Mouse (Mus musculus): Measurements from ENCODE around the gene Ctnnal1. TPM values are rescaled to one million over a fixed set of nuclear protein-coding genes. Genes with fewer than 3 reads are reported as not detected.

The Ctnnal1 gene
- total RNA-seq, 2 experiments from 2014 or later = 15.2 TPM

GRCm38 (mm10) chr4:56864417-56865001 is 479 bp downstream of the Ctnnal1 start:
- DNase-seq (ENCODE audit: low spot score in 2 of 2) = peak; percentile 52 to 62
- intact Hi-C loops (cut with DNase I) = loop anchor here (1.0 kb wide), 1 partner anchor 14 kb away; no protein-coding TSS in a partner anchor

GRCm38 (mm10) chr4:56864016-56864415 is 972 bp downstream of the Ctnnal1 start:
- peak; percentile 57 to 85 for DNase-seq (ENCODE audit: low spot score in 2 of 2)
- intact Hi-C loops (cut with DNase I) = loop anchor here (1.0 kb wide), 1 partner anchor 14 kb away; no protein-coding TSS in a partner anchor

- no peak for DNase-seq (ENCODE audit: low spot score in 2 of 2)
- intact Hi-C loops (cut with DNase I) = no loop called here
Observed at GRCm38 (mm10) chr4:56861551-56861950, 3.4 kb downstream of the Ctnnal1 start.

GRCm38 (mm10) chr4:56858733-56859132 is 6.3 kb downstream of the Ctnnal1 start:
- intact Hi-C loops (cut with DNase I) = no loop called here
- DNase-seq (ENCODE audit: low spot score in 2 of 2) = no peak

GRCm38 (mm10) chr4:56856371-56856949 is 8.5 kb downstream of the Ctnnal1 start:
- intact Hi-C loops (cut with DNase I) = no loop called here
- DNase-seq (ENCODE audit: low spot score in 2 of 2) = no peak

- no peak for DNase-seq (ENCODE audit: low spot score in 2 of 2)
- intact Hi-C loops (cut with DNase I) = no loop called here
Observed at GRCm38 (mm10) chr4:56855935-56856334, 9.1 kb downstream of the Ctnnal1 start.

GRCm38 (mm10) chr4:56850724-56851123 is 14.3 kb downstream of the Ctnnal1 start:
- no peak for DNase-seq (ENCODE audit: low spot score in 2 of 2)

GRCm38 (mm10) chr4:56848044-56848443 is 16.9 kb downstream of the Ctnnal1 start:
- intact Hi-C loops (cut with DNase I) = no loop called here
- DNase-seq (ENCODE audit: low spot score in 2 of 2) = no peak

More at GRCm38 (mm10) chr4:56850724-56851123, 14.3 kb downstream of the Ctnnal1 start:
- intact Hi-C loops (cut with DNase I) = no loop called here

GRCm38 (mm10) chr4:56847400-56847799 is 17.6 kb downstream of the Ctnnal1 start:
- intact Hi-C loops (cut with DNase I) = no loop called here
- DNase-seq (ENCODE audit: low spot score in 2 of 2) = no peak

GRCm38 (mm10) chr4:56845896-56846533 is 19.0 kb downstream of the Ctnnal1 start:
- intact Hi-C loops (cut with DNase I) = no loop called here
- no peak for DNase-seq (ENCODE audit: low spot score in 2 of 2)

GRCm38 (mm10) chr4:56844911-56845310 is 20.1 kb downstream of the Ctnnal1 start:
- intact Hi-C loops (cut with DNase I) = no loop called here
- no peak for DNase-seq (ENCODE audit: low spot score in 2 of 2)

- DNase-seq (ENCODE audit: low spot score in 2 of 2) = no peak
- intact Hi-C loops (cut with DNase I) = no loop called here
Observed at GRCm38 (mm10) chr4:56843963-56844362, 21.0 kb downstream of the Ctnnal1 start.

- intact Hi-C loops (cut with DNase I) = no loop called here
- no peak for DNase-seq (ENCODE audit: low spot score in 2 of 2)
Observed at GRCm38 (mm10) chr4:56842501-56842900, 22.5 kb downstream of the Ctnnal1 start.

GRCm38 (mm10) chr4:56840297-56840696 is 24.7 kb downstream of the Ctnnal1 start:
- DNase-seq (ENCODE audit: low spot score in 2 of 2) = no peak

GRCm38 (mm10) chr4:56837661-56838060 is 27.3 kb downstream of the Ctnnal1 start:
- intact Hi-C loops (cut with DNase I) = no loop called here

More at GRCm38 (mm10) chr4:56840297-56840696, 24.7 kb downstream of the Ctnnal1 start:
- intact Hi-C loops (cut with DNase I) = no loop called here

GRCm38 (mm10) chr4:56831998-56832397 is 33.0 kb downstream of the Ctnnal1 start:
- intact Hi-C loops (cut with DNase I) = no loop called here
- DNase-seq (ENCODE audit: low spot score in 2 of 2) = no peak

More at GRCm38 (mm10) chr4:56837661-56838060, 27.3 kb downstream of the Ctnnal1 start:
- DNase-seq (ENCODE audit: low spot score in 2 of 2) = no peak

- DNase-seq (ENCODE audit: low spot score in 2 of 2) = no peak
- intact Hi-C loops (cut with DNase I) = no loop called here
Observed at GRCm38 (mm10) chr4:56831013-56831609, 33.9 kb downstream of the Ctnnal1 start.

GRCm38 (mm10) chr4:56829511-56829921 is 35.5 kb downstream of the Ctnnal1 start:
- intact Hi-C loops (cut with DNase I) = no loop called here
- peak in 1 of 2 experiments; percentile 11 for DNase-seq (ENCODE audit: low spot score in 2 of 2)

- no peak for DNase-seq (ENCODE audit: low spot score in 2 of 2)
- intact Hi-C loops (cut with DNase I) = no loop called here
Observed at GRCm38 (mm10) chr4:56828932-56829331, 36.1 kb downstream of the Ctnnal1 start.

- DNase-seq (ENCODE audit: low spot score in 2 of 2) = no peak
- intact Hi-C loops (cut with DNase I) = no loop called here
Observed at GRCm38 (mm10) chr4:56824231-56824630, 40.8 kb downstream of the Ctnnal1 start.
